Mouse (Mus musculus) heart, embryonic 11.5 days (tissue): Measurements from ENCODE around the gene Mpped2. TPM values are rescaled to one million over a fixed set of nuclear protein-coding genes. Genes with fewer than 3 reads are reported as not detected.

Experiments used
- ATAC-seq: fragments of 200-750 bp; cut with Nextera tagmentation; replicated peaks from 2 replicates; pipeline ENCODE4 v1.8.0; 2017; ENCODE audit warnings: moderate library complexity; ENCODE audit not compliant: insufficient number of reproducible peaks, low FRiP score, low TSS enrichment
- H3K27ac ChIP-seq: fragments of 300-500 bp; sonication (generic); 2 replicates; pipeline ENCODE4 v1.5.1; 2014; ENCODE audit warnings: mild to moderate bottlenecking, low read depth, low read length
- H3K27me3 ChIP-seq: fragments of 300-500 bp; sonication (generic); 2 replicates; pipeline ENCODE4 v1.6.1; 2014; ENCODE audit warnings: mild to moderate bottlenecking, low read length, mixed read lengths; ENCODE audit not compliant: control insufficient read depth, insufficient read depth
- H3K36me3 ChIP-seq: fragments of 300-500 bp; sonication (generic); 2 replicates; pipeline ENCODE4 v1.6.1; 2014; ENCODE audit warnings: mild to moderate bottlenecking, low read length, moderate library complexity, mixed read lengths; ENCODE audit not compliant: control insufficient read depth, insufficient read depth
- H3K4me1 ChIP-seq: fragments of 300-500 bp; sonication (generic); 2 replicates; pipeline ENCODE4 v1.6.1; 2014; ENCODE audit warnings: low read length; ENCODE audit not compliant: control insufficient read depth, insufficient read depth
- H3K4me2 ChIP-seq: fragments of 300-500 bp; sonication (generic); 2 replicates; pipeline ENCODE4 v1.6.1; 2014; ENCODE audit warnings: mild to moderate bottlenecking, moderate library complexity
- H3K4me3 ChIP-seq: fragments of 300-500 bp; sonication (generic); 2 replicates; pipeline ENCODE4 v1.5.1; 2014; ENCODE audit warnings: low read depth, low read length
- H3K9ac ChIP-seq: fragments of 300-500 bp; sonication (generic); 2 replicates; pipeline ENCODE4 v1.6.1; 2014; ENCODE audit warnings: mild to moderate bottlenecking, low read depth, low read length, moderate library complexity
- H3K9me3 ChIP-seq: fragments of 300-500 bp; sonication (generic); replicated peaks from 2 replicates; pipeline ENCODE4 v1.6.1; 2016; ENCODE audit warnings: low read length; ENCODE audit not compliant: control insufficient read depth
- WGBS: fragments of 180-500 bp; shearing (Covaris S2); extraction: QIAGEN DNeasy Blood & Tissue Kit; methylation state at CpG from one replicate; pipeline ENCODE4 v1.1.7; 2014; ENCODE audit not compliant: insufficient replicate concordance; 5-methylcytosine and 5-hydroxymethylcytosine counted together
- polyA plus RNA-seq: library from polyadenylated mRNA; unstranded; fragments of >200 nt; fragmentation: Nextera tagmentation; extraction: Ambion mirVana; gene quantifications from 2 replicates; pipeline ENCODE4 v1.2.1, GENCODE M21; 2014

The Mpped2 gene
- polyA plus RNA-seq, 1 experiment from 2014 or later: 126 TPM

GRCm38 (mm10) chr2:106866303-106866702 lies 173.2 kb downstream of the Mpped2 start:
- Histone ChIP-seq H3K4me3 (no peak overlapping the region), H3K4me1 (peaks cover 21% of the 10 kb centered on the region), H3K27me3 (no peaks in the 10 kb centered on the region), H3K27ac (0 out of 2 replicates have a peak overlapping the region, but pooled peaks have one; percentile 5), H3K36me3 (peaks cover 5% of the 10 kb centered on the region; the same call in 1 of the 2 replicates), H3K4me2 (no peak overlapping the region), H3K9me3 (no peaks in the 10 kb centered on the region), H3K9ac (no peak overlapping the region)
- ATAC-seq: no peak
- WGBS: 66% methylated on average over 5 of the region's 5 CpGs

GRCm38 (mm10) chr2:106870886-106871285 lies 177.8 kb downstream of the Mpped2 start:
- Histone ChIP-seq H3K4me2 (no peak overlapping the region), H3K36me3 (peaks cover 5% of the 10 kb centered on the region; the same call in 1 of the 2 replicates), H3K9ac (no peak overlapping the region), H3K9me3 (no peaks in the 10 kb centered on the region), H3K4me3 (no peak overlapping the region), H3K27ac (no peak overlapping the region), H3K27me3 (no peaks in the 10 kb centered on the region), H3K4me1 (no peaks in the 10 kb centered on the region)
- no peak for ATAC-seq
- WGBS: 78% methylated on average over 2 of the region's 2 CpGs

GRCm38 (mm10) chr2:106873166-106873565 lies 180.1 kb downstream of the Mpped2 start:
- H3K27ac ChIP-seq: no peak overlapping the region
- WGBS: 75% methylated on average over 9 of the region's 9 CpGs
- no peak for ATAC-seq

GRCm38 (mm10) chr2:106883390-106883789 lies 190.3 kb downstream of the Mpped2 start:
- no peaks in the 10 kb centered on the region for H3K36me3 ChIP-seq
- no peak overlapping the region for H3K9ac ChIP-seq
- H3K4me3 ChIP-seq: no peak overlapping the region
- H3K4me1 ChIP-seq: no peaks in the 10 kb centered on the region
- 68% methylated on average over 8 of the region's 8 CpGs for WGBS
- no peak for ATAC-seq
- H3K4me2 ChIP-seq: no peak overlapping the region
- no peaks in the 10 kb centered on the region for H3K27me3 ChIP-seq
- no peaks in the 10 kb centered on the region for H3K9me3 ChIP-seq
- no peak overlapping the region for H3K27ac ChIP-seq

More at GRCm38 (mm10) chr2:106873166-106873565, 180.1 kb downstream of the Mpped2 start:
- H3K9me3 ChIP-seq: no peaks in the 10 kb centered on the region
- no peak overlapping the region for H3K4me2 ChIP-seq
- H3K4me3 ChIP-seq: no peak overlapping the region
- no peaks in the 10 kb centered on the region for H3K27me3 ChIP-seq
- no peaks in the 10 kb centered on the region for H3K4me1 ChIP-seq
- peaks cover 3% of the 10 kb centered on the region; the same call in 1 of the 2 replicates for H3K36me3 ChIP-seq
- H3K9ac ChIP-seq: no peak overlapping the region

- ATAC-seq: no peak
- Histone ChIP-seq H3K4me3 (no peak overlapping the region), H3K27ac (no peak overlapping the region), H3K4me1 (peaks cover 7% of the 10 kb centered on the region; the same call in 1 of the 2 replicates), H3K36me3 (no peaks in the 10 kb centered on the region), H3K4me2 (no peak overlapping the region), H3K27me3 (no peaks in the 10 kb centered on the region), H3K9me3 (no peaks in the 10 kb centered on the region), H3K9ac (no peak overlapping the region)
- WGBS: 87% methylated on average over 5 of the region's 5 CpGs
Measured at GRCm38 (mm10) chr2:106888174-106888573, 195.1 kb downstream of the Mpped2 start.

GRCm38 (mm10) chr2:106889297-106890000 lies 196.4 kb downstream of the Mpped2 start:
- Histone ChIP-seq H3K9ac (no peak overlapping the region), H3K27ac (peak overlapping the region; percentile 36; the same call in 1 of the 2 replicates), H3K36me3 (no peaks in the 10 kb centered on the region), H3K9me3 (no peaks in the 10 kb centered on the region), H3K27me3 (no peaks in the 10 kb centered on the region), H3K4me1 (peaks cover 7% of the 10 kb centered on the region; the same call in 1 of the 2 replicates), H3K4me3 (no peak overlapping the region), H3K4me2 (no peak overlapping the region)
- WGBS: 19% methylated on average over 3 of the region's 3 CpGs
- ATAC-seq: 0 out of 2 replicates have a peak, but pooled peaks have one; percentile 35

- Histone ChIP-seq H3K36me3 (no peaks in the 10 kb centered on the region), H3K9ac (no peak overlapping the region), H3K4me3 (no peak overlapping the region), H3K27ac (no peak overlapping the region), H3K4me2 (no peak overlapping the region), H3K4me1 (peaks cover 7% of the 10 kb centered on the region; the same call in 1 of the 2 replicates), H3K9me3 (no peaks in the 10 kb centered on the region), H3K27me3 (no peaks in the 10 kb centered on the region)
- ATAC-seq: no peak
- WGBS: 47% methylated on average over 3 of the region's 3 CpGs
Measured at GRCm38 (mm10) chr2:106893376-106893775, 200.3 kb downstream of the Mpped2 start.

- no peak for ATAC-seq
- WGBS: 15% methylated on average over 11 of the region's 11 CpGs
Measured at GRCm38 (mm10) chr2:106895326-106896023, 202.4 kb downstream of the Mpped2 start.

More at GRCm38 (mm10) chr2:106895326-106896023, 202.4 kb downstream of the Mpped2 start:
- Histone ChIP-seq H3K9ac (no peak overlapping the region), H3K36me3 (no peaks in the 10 kb centered on the region), H3K4me2 (no peak overlapping the region), H3K4me1 (no peaks in the 10 kb centered on the region), H3K27ac (no peak overlapping the region), H3K4me3 (no peak overlapping the region), H3K9me3 (no peaks in the 10 kb centered on the region), H3K27me3 (no peaks in the 10 kb centered on the region)
